8 mouse cellular contexts compared by ENCODE assay signal in the genomic region with DNA sequence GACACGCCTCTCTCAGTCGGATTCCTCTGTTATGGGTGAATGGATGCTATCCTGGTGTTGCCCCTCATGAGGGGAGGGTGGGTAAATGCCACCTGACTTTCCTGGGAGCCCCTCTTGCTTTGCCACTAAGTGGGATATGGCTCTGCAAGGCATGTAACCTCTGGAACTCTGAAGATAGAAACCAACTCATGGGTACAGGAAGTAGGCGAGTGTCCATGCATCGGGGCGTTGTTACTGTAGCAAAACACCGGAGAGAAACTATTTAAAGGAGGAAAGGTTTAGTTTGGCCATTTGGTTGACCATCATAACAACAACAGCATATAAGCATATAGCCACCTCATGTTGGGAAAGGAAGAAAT. TPM values are rescaled to one million over a fixed set of nuclear protein-coding genes. Genes with fewer than 3 reads are reported as not detected.
DNase-seq lines count a peak whose midpoint lies in the region; ATAC-seq and TF ChIP-seq lines count a peak whose summit lies in the region.

No protein-coding gene starts in this region.

- 80% methylated on average over 6 of the region's 6 CpGs for WGBS in heart, embryonic 14.5 days
- 79% methylated on average over 6 of the region's 6 CpGs for WGBS in bone marrow, adult 2 months
- 76% methylated on average over 6 of the region's 6 CpGs for WGBS in hindbrain, embryonic 12.5 days
- 73% methylated on average over 6 of the region's 6 CpGs for WGBS in midbrain, embryonic 12.5 days

- peak overlapping the region; percentile 67 for H3K9ac ChIP-seq in heart, embryonic 14.5 days (ENCODE audit: low read length)
- peak overlapping the region; percentile 50 for H3K9ac ChIP-seq in hindbrain, embryonic 12.5 days
- peak overlapping the region; percentile 54 for H3K9ac ChIP-seq in midbrain, embryonic 12.5 days (replicated peaks)

- peaks cover 2% of the 10 kb centered on the region for H3K27me3 ChIP-seq in heart, embryonic 14.5 days (ENCODE audit: control insufficient read depth, insufficient read depth, low read length)
- 0 out of 2 replicates have a peak, but pooled peaks cover 2% of the 10 kb centered on the region for H3K27me3 ChIP-seq in hindbrain, embryonic 12.5 days
- H3K27me3 ChIP-seq in midbrain, embryonic 12.5 days: no peaks in the 10 kb centered on the region

- peak overlapping the region; percentile 69 for H3K4me2 ChIP-seq in heart, embryonic 14.5 days (ENCODE audit: low read length)
- peak overlapping the region; percentile 50 for H3K4me2 ChIP-seq in hindbrain, embryonic 12.5 days (replicated peaks)
- peak overlapping the region; percentile 56 for H3K4me2 ChIP-seq in midbrain, embryonic 12.5 days (replicated peaks)

- no peak for TF ChIP-seq CTCF in bone marrow, adult 2 months (IDR thresholded peaks at IDR 0.05; ENCODE audit: control insufficient read depth, insufficient read depth, low read length)

- peaks cover 5 to 9% of the 10 kb centered on the region in 2 experiments for H3K4me1 ChIP-seq in heart, embryonic 14.5 days (ENCODE audit: control insufficient read depth in 2 of 2, insufficient read depth in 2 of 2, low read length in 2 of 2)
- peaks cover 3% of the 10 kb centered on the region; the same call in 1 of the 2 replicates for H3K4me1 ChIP-seq in bone marrow, adult 2 months (ENCODE audit: control insufficient read depth, insufficient read depth, low read length)
- peaks cover 39% of the 10 kb centered on the region for H3K4me1 ChIP-seq in hindbrain, embryonic 12.5 days
- peaks cover 39% of the 10 kb centered on the region for H3K4me1 ChIP-seq in midbrain, embryonic 12.5 days

- H3K36me3 ChIP-seq in heart, embryonic 14.5 days (ENCODE audit: control insufficient read depth, insufficient read depth, low read length): no peaks in the 10 kb centered on the region
- H3K36me3 ChIP-seq in hindbrain, embryonic 12.5 days: no peaks in the 10 kb centered on the region
- no peaks in the 10 kb centered on the region for H3K36me3 ChIP-seq in midbrain, embryonic 12.5 days

- H3K4me3 ChIP-seq in heart, embryonic 14.5 days (ENCODE audit: control insufficient read depth in 1 of 2, insufficient read depth in 1 of 2, low read depth in 1 of 2, low read length in 2 of 2): peak overlapping the region; percentile 44 to 56; a peak in 3 of 4 replicates
- H3K4me3 ChIP-seq in bone marrow, adult 2 months (replicated peaks; ENCODE audit: control insufficient read depth, low read depth, low read length): peak overlapping the region; percentile 14
- peak overlapping the region; percentile 34 for H3K4me3 ChIP-seq in hindbrain, embryonic 12.5 days
- peak overlapping the region; percentile 44 for H3K4me3 ChIP-seq in midbrain, embryonic 12.5 days

- H3K9me3 ChIP-seq in heart, embryonic 14.5 days (ENCODE audit: control insufficient read depth, low read length): no peaks in the 10 kb centered on the region
- no peaks in the 10 kb centered on the region for H3K9me3 ChIP-seq in hindbrain, embryonic 12.5 days (replicated peaks)
- H3K9me3 ChIP-seq in midbrain, embryonic 12.5 days: no peaks in the 10 kb centered on the region

- no peak for TF ChIP-seq POLR2A in bone marrow, adult 2 months (IDR thresholded peaks at IDR 0.05; ENCODE audit: borderline replicate concordance, control insufficient read depth, low read depth, low read length)

- ATAC-seq in heart, embryonic 14.5 days (ENCODE audit: insufficient number of reproducible peaks, insufficient read depth, low FRiP score, low read depth): no peak
- no peak for ATAC-seq in hindbrain, embryonic 12.5 days (ENCODE audit: low FRiP score)
- no peak for ATAC-seq in midbrain, embryonic 12.5 days (ENCODE audit: low FRiP score, low read depth)
- no peak for ATAC-seq in megakaryocyte-erythroid progenitor cell, adult 5-6 weeks (replicated peaks; ENCODE audit: low FRiP score, low TSS enrichment, poor library complexity, severe bottlenecking)
- no peak for ATAC-seq in activated CD4-positive, CD25-positive, alpha-beta regulatory T cell, adult 4 months

- DNase-seq in heart, postnatal 36 days: no peak
- no peak for DNase-seq in cerebellum, adult 9-11 months

- intact Hi-C loops in heart, postnatal 36 days (cut with DNase I): loop anchor here (2.0 to 5.0 kb wide), 5 partner anchors 166 to 352 kb away; a partner anchor contains a TSS

- H3K27ac ChIP-seq in heart, embryonic 14.5 days (replicated peaks in 1 of 2; ENCODE audit: control insufficient read depth in 1 of 2, insufficient read depth in 1 of 2, low read depth in 2 of 2, low read length in 2 of 2): no peak overlapping the region
- no peak overlapping the region for H3K27ac ChIP-seq in bone marrow, adult 2 months (ENCODE audit: control insufficient read depth, insufficient read depth, low read depth, low read length, poor library complexity)
- H3K27ac ChIP-seq in hindbrain, embryonic 12.5 days: peak overlapping the region; percentile 82; the same call in 1 of the 2 replicates
- peak overlapping the region; percentile 73 for H3K27ac ChIP-seq in midbrain, embryonic 12.5 days (replicated peaks)

RNA-seq across cellular contexts. Expression of a gene that starts 1.0 kb away (rescaled TPM):
- 44.7 and 48.7 TPM in 2 replicates for polyA plus RNA-seq in heart, embryonic 14.5 days (2014; fragmentation: Nextera tagmentation; extraction: Ambion mirVana)
- total RNA-seq in heart, postnatal 36 days (2021): 10 to 100 TPM; 11.4 to 13.4 TPM
- 14.3 and 15.1 TPM in 2 replicates for polyA plus RNA-seq in bone marrow, adult 2 months (2011; ENCODE audit: insufficient read depth, insufficient read length, low replicate concordance, missing spikeins)
- polyA plus RNA-seq in hindbrain, embryonic 12.5 days (2016; fragmentation: Nextera tagmentation; extraction: Ambion mirVana): 87.8 and 99.9 TPM in 2 replicates
- polyA plus RNA-seq in midbrain, embryonic 12.5 days (2016; fragmentation: Nextera tagmentation; extraction: Ambion mirVana): 114 and 120 TPM in 2 replicates
- total RNA-seq in megakaryocyte-erythroid progenitor cell, adult 5-6 weeks (2014; fragmentation: Nextera tagmentation): 50.0 and 53.9 TPM in 2 replicates
- 4.7 and 14.0 TPM in 2 replicates for total RNA-seq in megakaryocyte-erythroid progenitor cell, adult 5-6 weeks (2017)
- polyA plus RNA-seq in activated CD4-positive, CD25-positive, alpha-beta regulatory T cell, adult 4 months (2017; shearing (Covaris generic)): 10 to 100 TPM; 58.3 to 71.2 TPM

RNA-seq across cellular contexts. Expression of a gene that starts 31.3 kb away (rescaled TPM):
- polyA plus RNA-seq in heart, embryonic 14.5 days (2014; fragmentation: Nextera tagmentation; extraction: Ambion mirVana): 0.71 and 1.7 TPM in 2 replicates
- total RNA-seq in heart, postnatal 36 days (2021): under 1 TPM; 0.42 to 0.57 TPM
- polyA plus RNA-seq in bone marrow, adult 2 months (2011; ENCODE audit: insufficient read depth, insufficient read length, low replicate concordance, missing spikeins): 2.0 and 11.3 TPM in 2 replicates
- 4.2 and 10.2 TPM in 2 replicates for polyA plus RNA-seq in hindbrain, embryonic 12.5 days (2016; fragmentation: Nextera tagmentation; extraction: Ambion mirVana)
- polyA plus RNA-seq in midbrain, embryonic 12.5 days (2016; fragmentation: Nextera tagmentation; extraction: Ambion mirVana): 0.38 TPM in 1 of 2 replicates, not detected in the other
- total RNA-seq in megakaryocyte-erythroid progenitor cell, adult 5-6 weeks (2014; fragmentation: Nextera tagmentation): not detected in 2 replicates
- total RNA-seq in megakaryocyte-erythroid progenitor cell, adult 5-6 weeks (2017): not detected in 2 replicates
- not detected for polyA plus RNA-seq in activated CD4-positive, CD25-positive, alpha-beta regulatory T cell, adult 4 months (2017; shearing (Covaris generic))

RNA-seq across cellular contexts. Expression of a gene that starts 55.0 kb away (rescaled TPM):
- polyA plus RNA-seq in heart, embryonic 14.5 days (2014; fragmentation: Nextera tagmentation; extraction: Ambion mirVana): not detected in 2 replicates
- total RNA-seq in heart, postnatal 36 days (2021): not detected
- polyA plus RNA-seq in bone marrow, adult 2 months (2011; ENCODE audit: insufficient read depth, insufficient read length, low replicate concordance, missing spikeins): 0.27 TPM in 1 of 2 replicates, not detected in the other
- polyA plus RNA-seq in hindbrain, embryonic 12.5 days (2016; fragmentation: Nextera tagmentation; extraction: Ambion mirVana): 4.2 and 4.6 TPM in 2 replicates
- 3.1 and 3.4 TPM in 2 replicates for polyA plus RNA-seq in midbrain, embryonic 12.5 days (2016; fragmentation: Nextera tagmentation; extraction: Ambion mirVana)
- not detected in 2 replicates for total RNA-seq in megakaryocyte-erythroid progenitor cell, adult 5-6 weeks (2014; fragmentation: Nextera tagmentation)
- not detected in 2 replicates for total RNA-seq in megakaryocyte-erythroid progenitor cell, adult 5-6 weeks (2017)
- polyA plus RNA-seq in activated CD4-positive, CD25-positive, alpha-beta regulatory T cell, adult 4 months (2017; shearing (Covaris generic)): under 1 TPM in 1 of 2 experiments, not detected in 1; 0.09 TPM

Comparison
In these comparisons a context has a peak if more than half of its experiments do, and no peak if none do; other contexts are left out.
1. H3K27ac ChIP-seq: peak in hindbrain, embryonic 12.5 days (single experiment) and midbrain, embryonic 12.5 days (single experiment); none in heart, embryonic 14.5 days (0 of 2) and bone marrow, adult 2 months (single experiment).
2. Peak in every context shown above with its lines, with median percentiles within 50 percentile points of each other: H3K4me2 ChIP-seq, H3K4me3 ChIP-seq and H3K9ac ChIP-seq.